8 mouse cellular contexts compared by ENCODE assay signal in genomic region chr3:115758455-115758912, GRCm38 (mm10). TPM values are rescaled to one million over a fixed set of nuclear protein-coding genes. Genes with fewer than 3 reads are reported as not detected.
DNase-seq lines count a peak whose midpoint lies in the region; ATAC-seq and TF ChIP-seq lines count a peak whose summit lies in the region.

No protein-coding gene starts in this region.

- peak; percentile 46 for DNase-seq in gastrocnemius, adult 2 months
- DNase-seq in gastrocnemius, postnatal 4 days (ENCODE audit: low spot score in 2 of 2) = no peak
- peak; percentile 70 for DNase-seq in ES-E14 (ENCODE audit: low read depth, low spot score)
- DNase-seq in liver, embryonic 14.5 days (ENCODE audit: low read depth in 3 of 3, low spot score in 3 of 3) = peak in 1 of 3 experiments; percentile 2
- peak; percentile 29 for DNase-seq in thymus, postnatal 4 days
- DNase-seq in left cerebral cortex, adult 11 months (ENCODE audit: low spot score) = no peak

- ATAC-seq in heart, embryonic 12.5 days (ENCODE audit: insufficient number of reproducible peaks, low FRiP score) = peak; percentile 70
- peak; percentile 74 for ATAC-seq in liver, embryonic 14.5 days (ENCODE audit: insufficient read depth)
- ATAC-seq in forebrain, embryonic 15.5 days (replicated peaks) = no peak

- WGBS in heart, embryonic 12.5 days = 2% methylated on average over 9 of the region's 9 CpGs
- WGBS in liver, embryonic 14.5 days (ENCODE audit: insufficient replicate concordance) = 9% methylated on average over 9 of the region's 9 CpGs
- 33% methylated on average over 9 of the region's 9 CpGs for WGBS in forebrain, embryonic 15.5 days

- peak overlapping the region; percentile 5 for H3K4me3 ChIP-seq in gastrocnemius, adult 2 months
- no peak overlapping the region for H3K4me3 ChIP-seq in ES-E14 (ENCODE audit: insufficient read depth in 1 of 2, low read depth in 1 of 2, low read length in 2 of 2, poor library complexity in 1 of 2, severe bottlenecking in 1 of 2)
- peak overlapping the region; percentile 23 for H3K4me3 ChIP-seq in heart, embryonic 12.5 days
- peak overlapping the region; percentile 14 to 42; a peak in 3 of 4 replicates for H3K4me3 ChIP-seq in liver, embryonic 14.5 days (ENCODE audit: insufficient read depth in 1 of 2, low read depth in 2 of 2, low read length in 2 of 2)
- no peak overlapping the region for H3K4me3 ChIP-seq in forebrain, embryonic 15.5 days

- in situ Hi-C loops in ES-E14 (cut with MboI; ENCODE audit: low sequenced_read_pairs in 2 of 2, unreplicated experiment in 2 of 2) = no loop called here

- no peak for TF ChIP-seq EP300 in liver, embryonic 14.5 days (IDR thresholded peaks at IDR 0.05; ENCODE audit: low read depth)

- no peaks in the 10 kb centered on the region for H3K27me3 ChIP-seq in heart, embryonic 12.5 days (replicated peaks)
- no peaks in the 10 kb centered on the region for H3K27me3 ChIP-seq in liver, embryonic 14.5 days (ENCODE audit: control insufficient read depth, insufficient read depth, low read length)
- H3K27me3 ChIP-seq in forebrain, embryonic 15.5 days = no peaks in the 10 kb centered on the region

- H3K27ac ChIP-seq in gastrocnemius, adult 2 months = peak overlapping the region; percentile 74
- no peak overlapping the region for H3K27ac ChIP-seq in ES-E14 (ENCODE audit: insufficient read depth, low read depth, low read length, poor library complexity, severe bottlenecking)
- peak overlapping the region; percentile 93 for H3K27ac ChIP-seq in heart, embryonic 12.5 days (ENCODE audit: poor library complexity, severe bottlenecking)
- no peak overlapping the region for H3K27ac ChIP-seq in liver, embryonic 14.5 days
- no peak overlapping the region for H3K27ac ChIP-seq in forebrain, embryonic 15.5 days (replicated peaks)

- peak overlapping the region; percentile 57 for H3K4me2 ChIP-seq in heart, embryonic 12.5 days
- H3K4me2 ChIP-seq in liver, embryonic 14.5 days (ENCODE audit: low read depth) = peak overlapping the region; percentile 62
- H3K4me2 ChIP-seq in forebrain, embryonic 15.5 days (replicated peaks) = no peak overlapping the region

- TF ChIP-seq CTCF in gastrocnemius, adult 2 months (IDR thresholded peaks at IDR 0.05) = no peak
- no peak for TF ChIP-seq CTCF in liver, embryonic 14.5 days (IDR thresholded peaks at IDR 0.05; ENCODE audit: low read depth)

- H3K9me3 ChIP-seq in ES-E14 (ENCODE audit: control insufficient read depth, insufficient read depth, low read depth, low read length) = no peaks in the 10 kb centered on the region
- 0 out of 2 replicates have a peak, but pooled peaks cover 3% of the 10 kb centered on the region for H3K9me3 ChIP-seq in heart, embryonic 12.5 days (replicated peaks)
- H3K9me3 ChIP-seq in liver, embryonic 14.5 days (ENCODE audit: control insufficient read depth, low read length) = no peaks in the 10 kb centered on the region
- no peaks in the 10 kb centered on the region for H3K9me3 ChIP-seq in forebrain, embryonic 15.5 days

- H3K36me3 ChIP-seq in ES-E14 (ENCODE audit: control insufficient read depth, insufficient read depth, low read length, poor library complexity, severe bottlenecking) = no peaks in the 10 kb centered on the region; the same call in 1 of the 2 replicates
- H3K36me3 ChIP-seq in heart, embryonic 12.5 days = no peaks in the 10 kb centered on the region
- H3K36me3 ChIP-seq in liver, embryonic 14.5 days (replicated peaks; ENCODE audit: control insufficient read depth, insufficient read depth, low read depth) = no peaks in the 10 kb centered on the region
- no peaks in the 10 kb centered on the region for H3K36me3 ChIP-seq in forebrain, embryonic 15.5 days

- H3K9ac ChIP-seq in ES-E14 (ENCODE audit: insufficient read depth, low read depth, low read length, poor library complexity, severe bottlenecking) = no peak overlapping the region
- peak overlapping the region; percentile 50 for H3K9ac ChIP-seq in heart, embryonic 12.5 days
- peak overlapping the region; percentile 48 for H3K9ac ChIP-seq in liver, embryonic 14.5 days (replicated peaks)
- H3K9ac ChIP-seq in forebrain, embryonic 15.5 days (replicated peaks) = no peak overlapping the region

- peaks cover 0 to 5% of the 10 kb centered on the region in 2 experiments; a peak in 1 of 4 replicates for H3K4me1 ChIP-seq in ES-E14 (ENCODE audit: control insufficient read depth in 2 of 2, insufficient read depth in 2 of 2, low read length in 2 of 2, poor library complexity in 1 of 2)
- peaks cover 31% of the 10 kb centered on the region for H3K4me1 ChIP-seq in heart, embryonic 12.5 days (replicated peaks)
- H3K4me1 ChIP-seq in liver, embryonic 14.5 days (replicated peaks; ENCODE audit: control insufficient read depth in 2 of 2, insufficient read depth in 2 of 2, low read length in 1 of 2) = peaks cover 0 to 20% of the 10 kb centered on the region in 2 experiments; a peak in 3 of 4 replicates
- H3K4me1 ChIP-seq in forebrain, embryonic 15.5 days = no peaks in the 10 kb centered on the region

- intact Hi-C loops in gastrocnemius, adult 2 months (cut with DNase I) = loop anchor here (2.0 kb wide), 1 partner anchor 44 kb away; the partner anchor contains the start of gene S1pr1

TF ChIP-seq in ES-E14, 5 proteins besides CTCF, POLR2A, EP300 and RAD21:
- TF ChIP-seq HCFC1 (IDR thresholded peaks at IDR 0.05; ENCODE audit: borderline replicate concordance, insufficient read depth, low read length) = no peak
- TF ChIP-seq CHD2 (IDR thresholded peaks at IDR 0.05; ENCODE audit: low read depth, low read length) = no peak
- TF ChIP-seq ZNF384 (IDR thresholded peaks at IDR 0.05; ENCODE audit: low read depth, low read length) = no peak

RNA-seq across cellular contexts. Expression of gene S1pr1, which starts 43.6 kb away (rescaled TPM):
- 10 to 100 TPM; 16.9 to 34.1 TPM for total RNA-seq in gastrocnemius, adult 2 months (2021)
- total RNA-seq in gastrocnemius, postnatal 4 days (2021) = 10 to 100 TPM; 25.4 to 26.6 TPM
- total RNA-seq in ES-E14 (2012; rRNA removed) = 0.85 and 2.5 TPM in 2 replicates
- 86.0 and 87.5 TPM in 2 replicates for polyA plus RNA-seq in heart, embryonic 12.5 days (2016; fragmentation: Nextera tagmentation; extraction: Ambion mirVana)
- 5.9 and 6.3 TPM in 2 replicates for polyA plus RNA-seq in liver, embryonic 14.5 days (2012; rRNA removed)
- polyA plus RNA-seq in liver, embryonic 14.5 days (2014; fragmentation: Nextera tagmentation; extraction: Ambion mirVana) = 5.6 and 6.3 TPM in 2 replicates
- polyA plus RNA-seq in forebrain, embryonic 15.5 days (2015; fragmentation: Nextera tagmentation; extraction: Ambion mirVana) = 29.3 TPM in 2 replicates

Comparison
In these comparisons a context has a peak if more than half of its experiments do, and no peak if none do; other contexts are left out.
1. DNase-seq: peak in gastrocnemius, adult 2 months (single experiment), ES-E14 (single experiment) and thymus, postnatal 4 days (single experiment); none in gastrocnemius, postnatal 4 days (0 of 2) and left cerebral cortex, adult 11 months (single experiment).
2. H3K27ac ChIP-seq: peak in gastrocnemius, adult 2 months (single experiment) and heart, embryonic 12.5 days (single experiment); none in ES-E14 (single experiment), liver, embryonic 14.5 days (single experiment) and forebrain, embryonic 15.5 days (single experiment).
3. H3K4me3 ChIP-seq: peak in gastrocnemius, adult 2 months (single experiment), heart, embryonic 12.5 days (single experiment) and liver, embryonic 14.5 days (2 of 2); none in ES-E14 (0 of 2) and forebrain, embryonic 15.5 days (single experiment).
4. H3K9ac ChIP-seq: peak in heart, embryonic 12.5 days (single experiment) and liver, embryonic 14.5 days (single experiment); none in ES-E14 (single experiment) and forebrain, embryonic 15.5 days (single experiment).